Mouse (Mus musculus) forebrain, embryonic 10.5 days (tissue): ENCODE measurements around the gene Slc30a2. TPM values are rescaled to one million over a fixed set of nuclear protein-coding genes. Genes with fewer than 3 reads are reported as not detected.

Experiments used
- DNase-seq: peaks from one replicate; pipeline ENCODE4 v3.0.0-alpha.2; 2017; ENCODE audit warnings: low spot score; ENCODE audit errors: extremely low spot score
- H3K27ac ChIP-seq: fragments of 300-500 bp; sonication (generic); 2 replicates; pipeline ENCODE4 v1.5.1; 2016; ENCODE audit warnings: mild to moderate bottlenecking
- H3K27me3 ChIP-seq: fragments of 300-500 bp; sonication (generic); 2 replicates; pipeline ENCODE4 v1.6.1; 2016; ENCODE audit warnings: mild to moderate bottlenecking; ENCODE audit not compliant: poor library complexity, severe bottlenecking
- H3K36me3 ChIP-seq: fragments of 300-500 bp; sonication (generic); replicated peaks from 2 replicates; pipeline ENCODE4 v1.6.1; 2016; ENCODE audit warnings: mild to moderate bottlenecking, moderate library complexity
- H3K4me1 ChIP-seq: fragments of 300-500 bp; sonication (generic); 2 replicates; pipeline ENCODE4 v1.6.1; 2016
- H3K4me3 ChIP-seq: fragments of 300-500 bp; sonication (generic); 2 replicates; pipeline ENCODE4 v1.5.1; 2016; ENCODE audit warnings: mild to moderate bottlenecking, moderate library complexity
- H3K9me3 ChIP-seq: fragments of 300-500 bp; sonication (generic); 2 replicates; pipeline ENCODE4 v1.6.1; 2016; ENCODE audit warnings: mild to moderate bottlenecking, moderate library complexity
- WGBS: fragments of 180-500 bp; shearing (Covaris S2); methylation state at CpG from one replicate; pipeline ENCODE4 v1.1.7; 2016; 5-methylcytosine and 5-hydroxymethylcytosine counted together
- polyA plus RNA-seq: library from polyadenylated mRNA; unstranded; fragments of >200 nt; fragmentation: Nextera tagmentation; extraction: Ambion mirVana; gene quantifications from 2 replicates; pipeline ENCODE4 v1.2.1, GENCODE M21; 2016

Slc30a2 gene
- polyA plus RNA-seq, 1 experiment from 2014 or later = not detected

DNA sequence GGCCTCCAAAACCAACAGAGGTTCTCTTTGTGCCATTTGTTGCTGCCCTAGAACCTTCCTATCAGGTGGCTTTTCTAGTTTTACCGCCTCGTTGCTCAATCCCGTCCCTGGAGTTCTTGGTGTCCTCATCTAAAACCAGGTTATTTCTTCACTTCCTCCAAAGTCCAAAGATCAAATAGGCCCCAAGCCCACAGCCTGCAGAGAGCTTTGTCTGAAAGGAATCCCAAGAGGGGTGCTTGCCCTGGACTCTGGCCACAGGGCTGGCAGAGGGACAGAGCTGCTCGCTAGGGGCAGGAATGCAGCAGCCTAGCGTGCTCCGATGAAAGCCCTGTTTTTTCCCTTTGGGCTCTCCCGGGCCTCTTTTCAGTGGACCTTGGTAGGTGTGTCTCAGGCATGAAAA, 54.1 kb downstream of the Slc30a2 start:
- peaks cover 54% of the 10 kb centered on the region for H3K4me1 ChIP-seq
- DNase-seq = no peak
- H3K27ac ChIP-seq = peak overlapping the region; percentile 83
- H3K27me3 ChIP-seq = no peaks in the 10 kb centered on the region
- H3K9me3 ChIP-seq = no peaks in the 10 kb centered on the region
- 36% methylated on average over 7 of the region's 7 CpGs for WGBS
- H3K36me3 ChIP-seq = no peaks in the 10 kb centered on the region
- peak overlapping the region; percentile 58 for H3K4me3 ChIP-seq

GRCm38 (mm10) chr4:134397732-134398131, 54.8 kb downstream of the Slc30a2 start:
- H3K4me3 ChIP-seq = no peak overlapping the region
- H3K36me3 ChIP-seq = no peaks in the 10 kb centered on the region
- H3K9me3 ChIP-seq = no peaks in the 10 kb centered on the region
- H3K4me1 ChIP-seq = peaks cover 52% of the 10 kb centered on the region
- no peak overlapping the region for H3K27ac ChIP-seq
- no peak for DNase-seq
- H3K27me3 ChIP-seq = 0 out of 2 replicates have a peak, but pooled peaks cover 3% of the 10 kb centered on the region
- WGBS = 90% methylated on average over 9 of the region's 9 CpGs

GRCm38 (mm10) chr4:134400206-134400605, 57.2 kb downstream of the Slc30a2 start:
- Histone ChIP-seq H3K36me3 (no peaks in the 10 kb centered on the region), H3K27ac (no peak overlapping the region), H3K27me3 (peaks cover 8% of the 10 kb centered on the region; the same call in 1 of the 2 replicates), H3K4me1 (peaks cover 54% of the 10 kb centered on the region), H3K9me3 (no peaks in the 10 kb centered on the region), H3K4me3 (no peak overlapping the region)
- 32% methylated on average over 5 of the region's 5 CpGs for WGBS
- DNase-seq = no peak

- Histone ChIP-seq H3K27ac (peak overlapping the region; percentile 72), H3K4me1 (peaks cover 50% of the 10 kb centered on the region)
- 17% methylated on average over 19 of the region's 19 CpGs for whole genome bisulfite sequencing
Measured at GRCm38 (mm10) chr4:134401181-134401661, 58.2 kb downstream of the Slc30a2 start.

GRCm38 (mm10) chr4:134401856-134402570, 59.0 kb downstream of the Slc30a2 start:
- H3K27me3 ChIP-seq = peaks cover 8% of the 10 kb centered on the region; the same call in 1 of the 2 replicates
- H3K9me3 ChIP-seq = no peaks in the 10 kb centered on the region
- H3K36me3 ChIP-seq = no peaks in the 10 kb centered on the region
- peaks cover 43% of the 10 kb centered on the region for H3K4me1 ChIP-seq
- H3K27ac ChIP-seq = no peak overlapping the region
- 73% methylated on average over 16 of the region's 16 CpGs for WGBS
- no peak for DNase-seq
- peak overlapping the region; percentile 49; the same call in 1 of the 2 replicates for H3K4me3 ChIP-seq

More at GRCm38 (mm10) chr4:134401181-134401661, 58.2 kb downstream of the Slc30a2 start:
- DNase-seq = peak; percentile 52
- Histone ChIP-seq H3K9me3 (no peaks in the 10 kb centered on the region), H3K36me3 (no peaks in the 10 kb centered on the region), H3K4me3 (peak overlapping the region; percentile 49), H3K27me3 (peaks cover 8% of the 10 kb centered on the region; the same call in 1 of the 2 replicates)

- Histone ChIP-seq H3K27ac (no peak overlapping the region), H3K4me1 (peaks cover 38% of the 10 kb centered on the region), H3K27me3 (peaks cover 8% of the 10 kb centered on the region; the same call in 1 of the 2 replicates), H3K4me3 (no peak overlapping the region), H3K36me3 (no peaks in the 10 kb centered on the region), H3K9me3 (no peaks in the 10 kb centered on the region)
- WGBS = 84% methylated on average over 16 of the region's 16 CpGs
- DNase-seq = no peak
Measured at GRCm38 (mm10) chr4:134402571-134403262, 59.7 kb downstream of the Slc30a2 start.

DNA sequence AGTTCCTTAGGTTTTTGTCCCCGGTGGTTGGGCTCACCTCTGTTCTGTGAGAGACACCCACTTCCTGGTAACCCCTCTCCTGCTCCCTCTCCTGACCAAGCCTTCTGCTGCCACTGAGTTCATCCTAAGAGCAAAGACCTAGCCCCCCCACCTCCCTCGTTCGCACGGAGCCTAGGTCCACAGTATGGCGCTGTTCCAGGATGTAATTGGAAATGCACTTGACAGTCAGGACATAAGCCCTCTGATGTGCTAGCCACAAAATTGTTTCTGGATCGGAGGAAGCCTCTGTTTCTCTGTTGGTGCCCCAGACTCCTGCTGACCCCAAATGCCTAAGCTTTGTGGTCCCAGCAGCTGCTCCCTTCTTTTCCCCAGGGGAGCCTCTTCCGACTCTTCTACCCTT, 60.7 kb downstream of the Slc30a2 start:
- DNase-seq = no peak
- Histone ChIP-seq H3K27ac (no peak overlapping the region), H3K9me3 (no peaks in the 10 kb centered on the region), H3K4me3 (no peak overlapping the region), H3K36me3 (no peaks in the 10 kb centered on the region), H3K4me1 (peaks cover 41% of the 10 kb centered on the region), H3K27me3 (peaks cover 8% of the 10 kb centered on the region; the same call in 1 of the 2 replicates)
- WGBS = 73% methylated on average over 7 of the region's 7 CpGs

Other genes starting within 250 kb of the Slc30a2 start
- 4.1 and 5.0 TPM in 2 replicates for gene Cd52, start 248.1 kb upstream of the Slc30a2 start, polyA plus RNA-seq
- gene Ubxn11, start 240.6 kb upstream of the Slc30a2 start, polyA plus RNA-seq = 6.3 and 7.3 TPM in 2 replicates
- 267 and 270 TPM in 2 replicates for gene Sh3bgrl3, start 214.4 kb upstream of the Slc30a2 start, polyA plus RNA-seq
- 34.3 and 35.5 TPM in 2 replicates for gene Cep85, start 156.1 kb upstream of the Slc30a2 start, polyA plus RNA-seq
- not detected in 2 replicates for gene Gm7534, start 140.2 kb upstream of the Slc30a2 start, polyA plus RNA-seq
- not detected in 2 replicates for gene Catsper4, start 115.8 kb upstream of the Slc30a2 start, polyA plus RNA-seq
- gene Cnksr1, start 104.8 kb upstream of the Slc30a2 start, polyA plus RNA-seq = 0.97 and 1.1 TPM in 2 replicates
- 0.72 and 0.90 TPM in 2 replicates for gene E130218I03Rik, start 99.5 kb upstream of the Slc30a2 start, polyA plus RNA-seq
- gene Zfp593, start 97.6 kb upstream of the Slc30a2 start, polyA plus RNA-seq = 20.7 and 22.7 TPM in 2 replicates
- gene Gm30191, start 96.2 kb upstream of the Slc30a2 start, polyA plus RNA-seq = 0.24 TPM in 1 of 2 replicates, not detected in the other
- 8.3 and 8.4 TPM in 2 replicates for gene Grrp1, start 89.1 kb upstream of the Slc30a2 start, polyA plus RNA-seq
- 21.7 and 22.0 TPM in 2 replicates for gene Pdik1l, start 55.3 kb upstream of the Slc30a2 start, polyA plus RNA-seq
- gene Trim63, start 28.1 kb upstream of the Slc30a2 start, polyA plus RNA-seq = 0.22 and 0.84 TPM in 2 replicates
- gene Extl1, start 40.7 kb downstream of the Slc30a2 start, polyA plus RNA-seq = 0.22 and 0.27 TPM in 2 replicates
- 6.3 and 6.4 TPM in 2 replicates for gene Pafah2, start 53.1 kb downstream of the Slc30a2 start, polyA plus RNA-seq
- gene Stmn1, start 125.1 kb downstream of the Slc30a2 start, polyA plus RNA-seq = 2,040 and 2,174 TPM in 2 replicates
- gene Paqr7, start 153.5 kb downstream of the Slc30a2 start, polyA plus RNA-seq = 2.7 and 3.1 TPM in 2 replicates
- 30.3 and 32.8 TPM in 2 replicates for gene Aunip, start 167.8 kb downstream of the Slc30a2 start, polyA plus RNA-seq
- 113 and 115 TPM in 2 replicates for gene Mtfr1l, start 192.2 kb downstream of the Slc30a2 start, polyA plus RNA-seq
- gene Selenon, start 209.0 kb downstream of the Slc30a2 start, polyA plus RNA-seq = 8.3 and 9.3 TPM in 2 replicates